Mouse (Mus musculus) adrenal gland, postnatal 10 days (tissue): ENCODE measurements around the gene Dusp16. TPM values are rescaled to one million over a fixed set of nuclear protein-coding genes. Genes with fewer than 3 reads are reported as not detected.
"Not testable (repeated sequence)": the region's sequence is repeated elsewhere in the genome, so short reads cannot be mapped to it uniquely, and the experiment has no call there.

ENCODE experiments used
- DNase-seq: peaks from one replicate; pipeline ENCODE4 v3.0.0; 2021; ENCODE audit warnings: mixed read lengths
- total RNA-seq, 2 experiments: library from RNA; stranded (reverse); gene quantifications; 2 replicates each; pipeline ENCODE4 v1.2.3; 2021

Dusp16 gene
- total RNA-seq, 2 experiments from 2014 or later = 19.3 to 23.0 TPM

- peak; percentile 55 for DNase-seq
Observed at GRCm38 (mm10) chr6:134700451-134701210, 91.8 kb downstream of the Dusp16 start.

DNA sequence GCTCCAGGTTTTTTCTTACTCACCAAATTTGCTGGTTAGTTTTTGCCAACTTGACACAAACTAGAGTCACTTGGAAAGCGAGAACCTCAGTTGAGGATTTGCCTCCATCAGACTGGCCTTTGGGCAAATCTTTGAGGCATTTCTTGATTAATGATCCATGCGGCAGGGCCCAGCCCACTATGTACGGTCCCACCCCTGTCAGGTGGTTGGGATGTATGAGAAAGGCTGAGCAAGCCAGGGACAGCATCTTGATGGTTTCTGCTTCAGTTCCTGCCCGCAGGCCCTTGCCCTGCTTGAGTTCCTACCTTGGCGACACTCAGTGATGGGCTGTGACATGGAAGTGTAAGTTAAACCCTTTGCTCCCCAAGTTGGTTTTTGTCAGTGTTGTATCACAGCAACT, 94.2 kb downstream of the Dusp16 start:
- DNase-seq = no peak

- DNase-seq = no peak
Observed at GRCm38 (mm10) chr6:134696554-134696953, 95.9 kb downstream of the Dusp16 start.

- peak; percentile 75 for DNase-seq
Observed at GRCm38 (mm10) chr6:134696146-134696545, 96.3 kb downstream of the Dusp16 start.

- no peak for DNase-seq
Observed at GRCm38 (mm10) chr6:134695625-134696024, 96.8 kb downstream of the Dusp16 start.

GRCm38 (mm10) chr6:134694988-134695387, 97.4 kb downstream of the Dusp16 start:
- no peak for DNase-seq

GRCm38 (mm10) chr6:134694498-134694897, 97.9 kb downstream of the Dusp16 start:
- no peak for DNase-seq

- DNase-seq = no peak
Observed at GRCm38 (mm10) chr6:134685515-134685914, 106.9 kb downstream of the Dusp16 start.

DNA sequence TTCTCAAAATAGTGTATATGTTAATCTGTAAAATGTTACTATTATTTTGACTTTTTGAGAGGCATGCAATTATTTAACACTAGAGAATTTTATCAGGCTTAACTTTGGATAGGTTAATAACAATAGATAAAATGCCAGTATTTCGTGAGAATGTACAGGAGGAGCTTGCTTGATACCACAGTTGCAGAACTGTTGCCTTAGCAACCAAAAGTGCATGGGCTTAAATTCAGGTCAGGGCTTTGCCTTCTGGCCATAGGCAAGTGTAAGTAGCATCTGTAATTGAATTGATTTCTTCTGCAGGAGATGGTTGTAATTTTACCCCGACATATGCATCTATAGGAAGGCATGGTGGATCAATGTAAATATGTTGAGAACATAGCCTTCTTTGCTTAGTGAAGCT, 107.4 kb downstream of the Dusp16 start:
- no peak for DNase-seq

DNA sequence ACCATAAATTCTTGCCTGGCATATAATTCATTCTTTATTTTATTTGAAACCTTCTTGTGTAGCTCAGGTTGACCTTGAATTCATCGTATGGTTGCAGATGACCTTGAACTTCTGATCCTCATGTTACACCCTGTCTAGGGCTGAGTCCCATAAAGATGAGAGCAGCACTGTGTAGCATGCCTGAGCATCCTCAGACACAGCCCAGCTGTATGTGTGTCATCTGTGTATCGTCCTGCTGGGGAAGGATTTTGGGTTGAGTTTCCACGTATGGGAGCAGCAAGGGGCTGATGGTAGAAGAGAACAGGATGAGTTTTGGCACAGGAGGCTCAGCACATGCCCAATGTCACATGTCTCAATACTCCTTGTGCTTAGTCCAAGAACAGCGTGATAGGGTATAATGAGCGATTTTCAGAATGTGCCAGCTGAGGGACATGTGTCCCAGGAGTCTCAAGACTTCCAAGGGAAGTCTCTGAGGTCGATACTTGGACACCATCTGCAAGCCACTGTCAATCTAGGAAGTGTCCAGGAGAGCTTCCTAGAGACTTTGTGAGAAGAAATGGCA, 108.0 kb downstream of the Dusp16 start:
- DNase-seq = no peak

DNA sequence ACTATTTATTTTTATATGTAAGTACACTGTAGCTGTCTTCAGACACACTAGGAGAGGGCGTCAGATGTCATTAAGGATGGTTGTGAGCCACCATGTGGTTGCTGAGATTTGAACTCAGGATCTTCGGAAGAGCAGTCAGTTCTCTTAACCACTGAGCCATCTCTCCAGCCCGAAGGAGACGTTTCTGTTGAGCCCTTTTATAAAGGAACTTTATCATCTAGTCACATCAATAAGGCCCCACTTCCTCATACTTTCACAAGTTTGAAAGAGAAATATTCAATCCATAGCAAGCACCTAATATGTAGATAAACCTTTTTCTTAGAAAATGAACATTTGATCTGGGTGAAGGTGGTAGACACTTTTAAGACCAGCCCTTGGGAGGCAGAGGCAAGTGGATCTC, 113.1 kb downstream of the Dusp16 start:
- not testable (repeated sequence) for DNase-seq

DNA sequence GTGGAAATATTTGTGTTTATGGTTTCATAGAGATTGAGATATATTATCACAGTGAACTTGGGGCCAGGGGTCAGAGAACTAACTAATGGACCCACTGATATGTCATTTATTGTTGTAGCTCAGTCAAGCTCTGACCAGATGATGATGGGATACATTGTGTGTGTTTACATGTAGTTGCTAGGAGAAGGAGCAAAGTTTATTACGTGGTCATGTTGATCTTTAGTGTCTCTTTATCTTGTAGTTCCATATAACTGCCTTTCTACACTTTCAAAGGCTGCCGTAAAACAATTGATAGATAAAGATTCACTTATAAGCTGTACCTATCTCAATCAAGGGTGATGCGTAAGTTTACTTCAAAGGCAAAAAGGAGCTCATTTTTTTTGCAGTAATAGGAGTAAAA, 114.4 kb downstream of the Dusp16 start:
- no peak for DNase-seq

DNA sequence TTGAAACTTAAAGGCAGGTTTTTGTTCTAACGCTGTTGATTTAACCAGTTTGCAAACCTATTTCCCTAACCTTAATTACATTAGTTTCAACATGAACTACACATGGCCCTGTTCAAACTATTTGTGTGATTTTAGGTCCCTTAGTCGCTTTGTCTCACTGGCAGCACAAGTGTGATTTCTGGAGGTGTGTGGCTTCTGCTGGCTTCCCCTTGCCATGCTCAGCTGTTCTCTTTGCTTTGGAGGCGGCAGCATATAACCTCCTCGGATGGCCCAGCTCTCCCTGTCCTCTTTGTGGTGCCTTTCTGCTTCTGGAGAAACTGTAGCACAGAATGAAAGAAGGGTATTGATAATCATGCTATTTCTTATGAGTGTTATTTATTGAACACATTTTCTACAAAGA, 114.9 kb downstream of the Dusp16 start:
- DNase-seq = no peak

GRCm38 (mm10) chr6:134673712-134674111, 118.7 kb downstream of the Dusp16 start:
- DNase-seq = not testable (repeated sequence)

GRCm38 (mm10) chr6:134670881-134671411, 121.5 kb downstream of the Dusp16 start:
- peak; percentile 41 for DNase-seq

DNA sequence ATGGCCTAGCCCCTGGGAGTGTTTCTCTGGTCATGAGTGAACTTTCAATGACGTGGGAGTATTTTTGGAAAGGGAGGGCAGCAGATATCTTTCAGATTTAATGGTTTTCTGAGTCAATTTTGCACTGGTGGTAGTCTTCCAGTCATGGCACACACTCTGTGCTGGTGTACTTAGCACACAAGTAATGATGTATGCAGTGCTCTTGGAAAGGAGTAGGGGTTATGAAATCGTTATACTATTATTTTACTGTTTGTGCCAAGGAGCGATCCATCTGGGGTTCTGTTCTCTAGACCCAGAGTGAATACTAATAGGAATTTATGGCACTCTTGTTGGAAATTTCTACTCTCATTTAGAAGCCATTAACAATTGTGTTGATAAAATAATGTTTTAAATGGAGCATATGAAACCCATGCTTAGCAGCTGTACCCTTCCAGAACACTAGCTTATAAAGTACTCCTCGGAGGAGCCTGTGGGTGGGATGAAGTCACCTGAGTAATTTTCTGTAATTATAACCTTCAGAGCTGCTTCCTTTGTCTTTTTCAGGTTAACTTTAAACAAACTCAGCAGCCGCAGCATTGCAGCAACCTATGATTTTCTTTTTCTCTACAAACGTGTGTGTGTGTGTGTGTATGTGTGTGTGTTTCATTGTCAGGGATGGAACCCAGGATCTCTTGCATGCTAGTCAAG, 123.1 kb downstream of the Dusp16 start:
- no peak for DNase-seq

DNA sequence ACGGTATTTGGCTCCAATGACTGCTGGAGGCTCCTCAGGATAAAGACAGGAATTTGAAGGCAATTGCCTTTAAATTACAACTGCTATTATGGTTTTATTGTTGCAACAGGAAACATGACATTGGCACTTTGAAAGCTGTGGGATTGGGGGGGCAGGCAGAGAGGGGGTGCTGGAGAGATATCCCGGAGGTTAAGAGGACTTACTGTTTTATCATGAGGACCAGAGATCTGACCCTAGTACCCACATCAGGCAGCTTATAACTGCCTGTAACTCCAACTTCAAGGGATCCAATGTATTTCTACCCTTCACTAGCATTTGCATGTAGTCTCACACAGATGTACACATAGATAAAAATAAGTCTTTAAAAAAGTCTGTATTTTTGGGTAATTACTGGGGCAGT, 123.9 kb downstream of the Dusp16 start:
- no peak for DNase-seq

DNA sequence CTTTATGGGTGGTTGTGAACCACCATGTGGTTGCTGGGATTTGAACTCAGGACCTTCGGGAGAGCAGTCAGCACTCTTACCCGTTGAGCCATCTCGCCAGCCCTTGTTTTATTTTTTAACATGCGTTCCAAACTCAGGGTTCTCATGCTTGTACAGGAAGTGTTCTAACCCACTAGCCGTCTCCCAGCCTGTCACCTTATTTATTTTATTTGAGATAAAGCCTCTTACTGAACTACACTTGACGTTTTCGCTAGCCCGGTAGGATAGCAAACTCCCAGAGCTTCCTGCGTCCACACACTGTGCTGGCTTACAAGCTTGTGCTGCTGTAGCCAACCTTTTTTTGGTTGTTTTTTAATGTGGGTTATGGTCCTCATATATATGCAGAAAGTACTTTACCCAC, 126.6 kb downstream of the Dusp16 start:
- no peak for DNase-seq

Other genes starting within 250 kb of the Dusp16 start
- gene Lrp6, start 225.7 kb downstream of the Dusp16 start, total RNA-seq = 10 to 100 TPM; 77.3 to 78.5 TPM
- 1 to 10 TPM; 5.5 to 6.9 TPM for gene Mansc1, start 160.1 kb downstream of the Dusp16 start, total RNA-seq
- gene Borcs5, start 153.1 kb downstream of the Dusp16 start, total RNA-seq = 10 to 100 TPM; 11.3 to 14.4 TPM
- 10 to 100 TPM; 14.8 to 17.3 TPM for gene Crebl2, start 37.5 kb upstream of the Dusp16 start, total RNA-seq
- 10 to 100 TPM in 1 of 2 experiments, 1 to 10 TPM in 1; 7.9 to 11.1 TPM for gene Gpr19, start 106.0 kb upstream of the Dusp16 start, total RNA-seq
- gene Cdkn1b, start 127.8 kb upstream of the Dusp16 start, total RNA-seq = 10 to 100 TPM; 46.2 TPM
- 10 to 100 TPM in 1 of 2 experiments, 1 to 10 TPM in 1; 6.7 to 38.4 TPM for gene Apold1, start 189.1 kb upstream of the Dusp16 start, total RNA-seq
- 10 to 100 TPM; 57.4 to 61.4 TPM for gene Ddx47, start 219.0 kb upstream of the Dusp16 start, total RNA-seq